Mouse (Mus musculus) forebrain, embryonic 12.5 days (tissue): ENCODE measurements at regions not wholly inside any gene's neighbourhood (a gene's known extent, or its start where the extent isn't known, plus 50 kb on each side); places are given as distances from the start of the nearest gene placed in this dataset.

Source experiments
- ATAC-seq: fragments of 200-750 bp; cut with Nextera tagmentation; 2 replicates; pipeline ENCODE4 v1.8.0; 2017; ENCODE audit warnings: moderate TSS enrichment; ENCODE audit not compliant: low FRiP score
- H3K27ac ChIP-seq: fragments of 300-500 bp; sonication (generic); 2 replicates; pipeline ENCODE4 v1.5.1; 2016; ENCODE audit warnings: mild to moderate bottlenecking
- H3K27me3 ChIP-seq: fragments of 300-500 bp; sonication (generic); 2 replicates; pipeline ENCODE4 v1.6.1; 2016; ENCODE audit warnings: mild to moderate bottlenecking
- H3K36me3 ChIP-seq: fragments of 300-500 bp; sonication (generic); replicated peaks from 2 replicates; pipeline ENCODE4 v1.6.1; 2016; ENCODE audit warnings: mild to moderate bottlenecking
- H3K4me1 ChIP-seq: fragments of 300-500 bp; sonication (generic); 2 replicates; pipeline ENCODE4 v1.6.1; 2016
- H3K4me2 ChIP-seq: fragments of 300-500 bp; sonication (generic); 2 replicates; pipeline ENCODE4 v1.6.1; 2016; ENCODE audit warnings: mild to moderate bottlenecking, moderate library complexity
- H3K4me3 ChIP-seq: fragments of 300-500 bp; sonication (generic); replicated peaks from 2 replicates; pipeline ENCODE4 v1.5.1; 2016; ENCODE audit warnings: mild to moderate bottlenecking
- H3K9ac ChIP-seq: fragments of 300-500 bp; sonication (generic); 2 replicates; pipeline ENCODE4 v1.6.1; 2016; ENCODE audit warnings: mild to moderate bottlenecking
- H3K9me3 ChIP-seq: fragments of 300-500 bp; sonication (generic); 2 replicates; pipeline ENCODE4 v1.6.1; 2016
- WGBS: fragments of 180-500 bp; shearing (Covaris S2); methylation state at CpG from one replicate; pipeline ENCODE4 v1.1.7; 2016; 5-methylcytosine and 5-hydroxymethylcytosine counted together

DNA sequence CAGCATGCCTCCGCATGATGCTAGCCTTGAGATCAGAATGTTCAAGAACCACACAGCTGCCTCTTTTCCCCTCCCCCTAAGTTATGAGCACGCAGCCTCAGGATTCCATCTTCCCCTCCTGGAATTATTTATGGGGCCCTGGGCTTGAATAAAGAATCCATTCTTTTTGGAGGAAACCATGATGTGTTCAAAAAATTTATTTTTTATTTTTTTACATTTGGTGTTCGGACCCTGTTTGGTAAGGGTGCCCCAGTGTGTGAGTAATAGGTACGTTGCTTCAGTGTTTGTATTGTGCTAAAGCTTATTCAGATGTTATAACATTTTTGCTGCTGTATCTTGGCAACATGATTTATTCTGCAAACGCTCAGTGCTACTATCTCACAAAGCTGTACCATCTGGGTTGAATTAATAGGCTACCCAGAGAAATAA lies 147.8 kb upstream of the Tox3 start:
- H3K27me3 ChIP-seq: no peaks in the 10 kb centered on the region
- H3K4me3 ChIP-seq: no peak overlapping the region
- H3K4me1 ChIP-seq: peaks cover 56% of the 10 kb centered on the region
- H3K27ac ChIP-seq: peak overlapping the region; percentile 67
- no peaks in the 10 kb centered on the region for H3K9me3 ChIP-seq
- ATAC-seq: peak; percentile 64
- no peaks in the 10 kb centered on the region for H3K36me3 ChIP-seq
- 17% methylated on average over 5 of the region's 5 CpGs for WGBS
- peak overlapping the region; percentile 15; the same call in 1 of the 2 replicates for H3K4me2 ChIP-seq
- no peak overlapping the region for H3K9ac ChIP-seq

DNA sequence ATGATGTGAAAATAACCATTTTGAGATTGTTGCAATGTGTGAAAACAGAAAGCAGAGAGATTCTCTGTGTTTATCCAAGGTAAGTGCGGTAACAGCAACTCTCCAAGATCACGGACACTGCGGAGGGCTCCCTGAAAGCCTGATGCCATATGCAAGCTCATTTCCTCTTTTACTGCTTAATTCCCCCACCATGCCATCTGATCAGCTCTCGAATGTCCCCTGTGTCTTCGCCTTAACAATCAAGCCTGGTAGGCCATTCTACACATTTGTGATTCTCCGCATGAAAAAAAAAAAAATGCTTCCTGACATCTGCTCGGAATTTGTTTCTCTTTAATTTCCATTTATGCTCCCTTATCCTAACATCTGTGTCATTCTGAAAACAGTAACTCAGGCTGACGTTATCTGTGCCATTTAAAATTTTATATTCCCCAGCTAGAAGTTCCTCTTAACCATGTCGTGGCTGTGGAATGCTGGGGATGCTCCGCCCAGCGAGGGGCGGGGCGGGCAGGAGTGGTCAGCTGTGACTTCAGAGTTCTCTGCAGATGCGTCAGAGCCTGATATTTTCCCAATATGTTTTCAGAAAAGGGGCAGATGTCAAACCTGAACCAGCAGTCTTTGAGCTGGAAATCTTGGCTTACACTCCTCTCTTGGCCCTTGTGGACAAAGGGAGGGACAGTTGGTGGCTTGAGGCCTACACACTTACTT lies 144.5 kb upstream of the Tox3 start:
- Histone ChIP-seq H3K36me3 (no peaks in the 10 kb centered on the region), H3K27me3 (0 out of 2 replicates have a peak, but pooled peaks cover 3% of the 10 kb centered on the region), H3K4me1 (peaks cover 54% of the 10 kb centered on the region), H3K4me2 (no peak overlapping the region), H3K9ac (no peak overlapping the region), H3K4me3 (no peak overlapping the region), H3K9me3 (no peaks in the 10 kb centered on the region), H3K27ac (peak overlapping the region; percentile 46; the same call in 1 of the 2 replicates)
- ATAC-seq: no peak
- WGBS: 61% methylated on average over 14 of the region's 14 CpGs

- H3K4me1 ChIP-seq: peaks cover 44% of the 10 kb centered on the region
- H3K27me3 ChIP-seq: 0 out of 2 replicates have a peak, but pooled peaks cover 3% of the 10 kb centered on the region
- peak overlapping the region; percentile 46; the same call in 1 of the 2 replicates for H3K27ac ChIP-seq
- no peak overlapping the region for H3K4me3 ChIP-seq
- no peak for ATAC-seq
- H3K9me3 ChIP-seq: no peaks in the 10 kb centered on the region
- no peak overlapping the region for H3K9ac ChIP-seq
- 48% methylated on average over 7 of the region's 7 CpGs for WGBS
- H3K36me3 ChIP-seq: no peaks in the 10 kb centered on the region
- no peak overlapping the region for H3K4me2 ChIP-seq
These were observed 143.5 kb upstream of the Tox3 start for GRCm38 (mm10) chr8:90491691-90492090.

- peaks cover 42% of the 10 kb centered on the region for H3K4me1 ChIP-seq
- 0 out of 2 replicates have a peak, but pooled peaks have one; percentile 34 for ATAC-seq
- WGBS: 55% methylated on average over 17 of the region's 17 CpGs
- H3K36me3 ChIP-seq: no peaks in the 10 kb centered on the region
- H3K9ac ChIP-seq: no peak overlapping the region
- H3K27ac ChIP-seq: no peak overlapping the region
- H3K4me3 ChIP-seq: no peak overlapping the region
- H3K4me2 ChIP-seq: peak overlapping the region; percentile 8; the same call in 1 of the 2 replicates
- 0 out of 2 replicates have a peak, but pooled peaks cover 3% of the 10 kb centered on the region for H3K27me3 ChIP-seq
- H3K9me3 ChIP-seq: no peaks in the 10 kb centered on the region
These were observed 142.7 kb upstream of the Tox3 start for GRCm38 (mm10) chr8:90490734-90491441.

- no peak overlapping the region for H3K27ac ChIP-seq
- peaks cover 16% of the 10 kb centered on the region for H3K4me1 ChIP-seq
- no peak overlapping the region for H3K4me2 ChIP-seq
- 86% methylated on average over 3 of the region's 3 CpGs for WGBS
- 0 out of 2 replicates have a peak, but pooled peaks cover 3% of the 10 kb centered on the region for H3K27me3 ChIP-seq
- H3K9ac ChIP-seq: no peak overlapping the region
- no peaks in the 10 kb centered on the region for H3K9me3 ChIP-seq
- no peaks in the 10 kb centered on the region for H3K36me3 ChIP-seq
- no peak for ATAC-seq
- H3K4me3 ChIP-seq: no peak overlapping the region
These were observed 138.4 kb upstream of the Tox3 start for GRCm38 (mm10) chr8:90486556-90486955.

DNA sequence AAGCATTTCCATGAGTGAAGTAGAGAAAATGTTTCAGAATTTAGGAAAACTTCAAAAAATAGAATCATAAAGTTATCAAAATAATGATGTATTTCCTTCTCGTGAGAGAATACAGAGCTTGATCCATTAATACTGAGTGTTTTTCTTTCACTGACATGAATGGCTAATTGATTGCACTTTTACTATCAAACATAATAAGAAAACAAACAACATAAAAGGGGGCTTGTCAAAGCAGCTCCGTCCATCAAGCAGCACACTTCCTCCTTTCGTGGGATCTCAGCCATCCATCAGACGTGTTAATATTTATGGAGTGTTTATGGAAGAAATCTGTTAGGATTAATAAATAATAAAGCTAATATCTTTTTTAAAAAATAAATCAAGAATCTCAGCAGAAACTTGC lies 130.0 kb upstream of the Tox3 start:
- 48% methylated on average over 4 of the region's 4 CpGs for WGBS
- Histone ChIP-seq H3K27me3 (no peaks in the 10 kb centered on the region), H3K36me3 (no peaks in the 10 kb centered on the region), H3K9me3 (no peaks in the 10 kb centered on the region), H3K4me1 (no peaks in the 10 kb centered on the region), H3K27ac (no peak overlapping the region), H3K4me2 (no peak overlapping the region), H3K9ac (no peak overlapping the region), H3K4me3 (no peak overlapping the region)
- ATAC-seq: no peak

DNA sequence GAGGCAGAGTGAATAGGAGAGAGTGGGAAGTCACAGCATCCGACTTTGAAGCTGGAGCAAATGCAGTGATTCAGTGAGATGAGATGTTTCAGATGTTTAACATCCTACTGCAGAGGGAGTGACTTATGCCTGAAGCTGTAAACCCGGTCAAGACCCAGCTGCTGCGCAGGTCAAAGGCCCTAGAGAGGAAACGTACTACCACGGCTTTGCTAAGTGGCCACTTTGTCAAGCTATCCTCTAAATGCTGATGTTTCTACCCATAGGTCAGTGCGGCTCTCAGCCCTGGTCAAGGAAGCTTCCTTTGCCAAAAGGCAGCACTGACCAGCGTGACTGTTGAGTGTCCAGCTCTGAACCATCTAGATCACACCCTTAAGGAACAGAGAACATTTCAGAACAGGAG lies 125.9 kb upstream of the Tox3 start:
- H3K27ac ChIP-seq: no peak overlapping the region
- WGBS: 88% methylated on average over 7 of the region's 7 CpGs
- no peaks in the 10 kb centered on the region for H3K36me3 ChIP-seq
- no peaks in the 10 kb centered on the region for H3K9me3 ChIP-seq
- no peaks in the 10 kb centered on the region for H3K4me1 ChIP-seq
- no peak overlapping the region for H3K4me2 ChIP-seq
- no peak overlapping the region for H3K9ac ChIP-seq
- ATAC-seq: no peak
- no peaks in the 10 kb centered on the region for H3K27me3 ChIP-seq
- H3K4me3 ChIP-seq: no peak overlapping the region

DNA sequence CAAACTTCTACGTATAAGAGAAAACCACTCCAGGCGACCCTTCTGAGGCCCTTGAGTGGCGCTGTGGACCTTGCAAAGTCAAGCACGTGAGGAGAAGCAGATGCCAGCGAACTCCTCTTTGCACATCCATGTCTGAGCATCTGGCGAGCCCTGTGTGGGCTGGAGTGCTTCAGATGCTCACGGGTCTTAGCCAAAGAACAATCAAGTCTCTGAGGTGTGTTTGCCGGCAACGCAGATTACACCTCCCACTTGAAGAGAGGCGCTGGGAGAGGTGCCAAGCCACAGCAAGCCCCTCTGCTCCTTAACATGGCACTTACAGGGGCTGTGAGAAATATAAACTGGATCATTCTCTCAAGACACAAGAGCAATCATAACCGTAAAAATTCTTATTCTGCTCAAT lies 122.7 kb upstream of the Tox3 start:
- Histone ChIP-seq H3K27me3 (no peaks in the 10 kb centered on the region), H3K9ac (no peak overlapping the region), H3K4me3 (no peak overlapping the region), H3K4me2 (no peak overlapping the region), H3K9me3 (no peaks in the 10 kb centered on the region), H3K36me3 (no peaks in the 10 kb centered on the region), H3K27ac (no peak overlapping the region), H3K4me1 (no peaks in the 10 kb centered on the region)
- WGBS: 84% methylated on average over 11 of the region's 11 CpGs
- no peak for ATAC-seq

DNA sequence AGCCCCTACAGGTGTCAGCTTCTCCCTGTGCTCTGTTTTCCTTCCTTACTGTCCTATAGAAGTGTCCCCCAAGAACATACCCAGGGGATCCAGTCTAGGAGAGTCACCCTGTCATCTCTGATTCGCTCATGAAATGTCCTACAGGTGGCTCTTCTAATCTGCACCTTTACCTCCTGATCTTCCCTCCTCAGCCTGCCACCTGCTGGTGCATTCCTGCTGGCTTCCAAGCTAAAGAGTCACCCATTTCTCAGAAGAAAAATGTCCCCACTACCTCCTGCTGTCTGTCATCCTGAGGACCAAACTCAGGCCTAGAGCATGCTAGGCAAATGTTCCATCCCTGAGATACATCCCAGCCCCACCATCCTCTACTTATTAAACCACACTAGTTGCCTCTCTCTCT lies 115.6 kb upstream of the Tox3 start:
- Histone ChIP-seq H3K27ac (no peak overlapping the region), H3K4me2 (no peak overlapping the region), H3K27me3 (no peaks in the 10 kb centered on the region), H3K9me3 (no peaks in the 10 kb centered on the region), H3K4me3 (no peak overlapping the region), H3K9ac (no peak overlapping the region), H3K36me3 (no peaks in the 10 kb centered on the region), H3K4me1 (no peaks in the 10 kb centered on the region)
- WGBS: 62% methylated on average over 1 of the region's 1 CpGs
- no peak for ATAC-seq

GRCm38 (mm10) chr8:90455321-90455720 lies 107.2 kb upstream of the Tox3 start:
- Histone ChIP-seq H3K4me3 (no peak overlapping the region), H3K9ac (no peak overlapping the region), H3K36me3 (no peaks in the 10 kb centered on the region), H3K4me2 (no peak overlapping the region), H3K27me3 (no peaks in the 10 kb centered on the region), H3K27ac (no peak overlapping the region), H3K4me1 (peaks cover 28% of the 10 kb centered on the region), H3K9me3 (no peaks in the 10 kb centered on the region)
- ATAC-seq: no peak
- WGBS: 79% methylated on average over 2 of the region's 2 CpGs

DNA sequence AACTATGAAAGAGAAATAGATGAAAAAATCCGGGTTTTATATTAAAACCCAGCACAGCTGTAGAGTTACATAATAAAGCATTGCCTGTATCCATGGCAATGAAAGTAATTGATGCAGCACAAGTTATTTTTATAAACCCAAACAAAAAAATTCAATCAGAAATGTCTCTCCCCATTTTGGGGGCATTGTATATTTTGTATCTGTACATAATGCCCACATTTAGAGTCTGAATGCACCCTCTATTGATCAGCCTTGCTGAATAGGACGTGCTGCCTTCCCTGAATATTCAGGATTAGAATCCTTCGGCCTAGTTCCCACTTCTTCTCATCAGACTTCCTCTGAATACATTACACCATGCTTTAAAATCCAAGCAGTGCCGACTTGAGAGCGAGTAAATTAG lies 106.0 kb upstream of the Tox3 start:
- H3K4me2 ChIP-seq: no peak overlapping the region
- H3K27me3 ChIP-seq: no peaks in the 10 kb centered on the region
- WGBS: 15% methylated on average over 5 of the region's 5 CpGs
- no peak overlapping the region for H3K4me3 ChIP-seq
- no peaks in the 10 kb centered on the region for H3K36me3 ChIP-seq
- no peak overlapping the region for H3K27ac ChIP-seq
- H3K9ac ChIP-seq: no peak overlapping the region
- H3K9me3 ChIP-seq: no peaks in the 10 kb centered on the region
- peak; percentile 51 for ATAC-seq
- peaks cover 32% of the 10 kb centered on the region for H3K4me1 ChIP-seq

- Histone ChIP-seq H3K4me1 (peaks cover 10% of the 10 kb centered on the region), H3K27me3 (no peaks in the 10 kb centered on the region), H3K36me3 (no peaks in the 10 kb centered on the region), H3K4me2 (no peak overlapping the region), H3K9me3 (peaks cover 3% of the 10 kb centered on the region; the same call in 1 of the 2 replicates), H3K27ac (peak overlapping the region; percentile 73), H3K9ac (no peak overlapping the region), H3K4me3 (no peak overlapping the region)
- peak; percentile 68 for ATAC-seq
- WGBS: 38% methylated on average over 9 of the region's 9 CpGs
These were observed 93.1 kb upstream of the Tox3 start for GRCm38 (mm10) chr8:90441058-90441851.
